Mouse (Mus musculus): ENCODE data around the gene Nhsl1. TPM values are rescaled to one million over a fixed set of nuclear protein-coding genes. Genes with fewer than 3 reads are reported as not detected.
A peak's percentile ranks its signal among the peaks of the same experiment; 100 is the strongest.
"Not testable (repeated sequence)": the region's sequence is repeated elsewhere in the genome, so short reads cannot be mapped to it uniquely, and the experiment has no call there.

The Nhsl1 gene
- total and polyA plus RNA-seq, 3 experiments: 0.22 TPM; not detected in 2

- H3K9me3 ChIP-seq (replicated peaks): no peaks in the 10 kb centered on the region
- H3K36me3 ChIP-seq (replicated peaks): no peaks in the 10 kb centered on the region
- H3K4me1 ChIP-seq (ENCODE audit: insufficient read depth, low read depth, low read length): no peaks in the 10 kb centered on the region
- H3K27me3 ChIP-seq (ENCODE audit: insufficient read depth, low read length): no peaks in the 10 kb centered on the region; the same call in 1 of the 2 replicates
- ATAC-seq (ENCODE audit: extremely low read depth, insufficient number of reproducible peaks, low FRiP score, poor library complexity, severe bottlenecking): no peak
- no peak overlapping the region for H3K4me3 ChIP-seq (ENCODE audit: low read depth, low read length)
- no peak for TF ChIP-seq TAL1 (conservative IDR thresholded peaks at IDR 0.05; ENCODE audit: low read depth, low read length)
- TF ChIP-seq GATA2 (IDR thresholded peaks at IDR 0.05; ENCODE audit: borderline replicate concordance, low read depth, low read length): no peak
- no peak for TF ChIP-seq POLR2AphosphoS5 (IDR thresholded peaks at IDR 0.05; ENCODE audit: insufficient replicate concordance, low read depth, low read length)
- TF ChIP-seq GATA1 (IDR thresholded peaks at IDR 0.05; ENCODE audit: borderline replicate concordance, low read length): no peak
- no peak for TF ChIP-seq CTCF (IDR thresholded peaks at IDR 0.05; ENCODE audit: low read depth, low read length)
- DNase-seq (ENCODE audit: low spot score): no peak
These were observed 127.6 kb downstream of the Nhsl1 start for GRCm38 (mm10) chr10:18446359-18446820.

GRCm38 (mm10) chr10:18447299-18447698 lies 128.5 kb downstream of the Nhsl1 start:
- H3K4me3 ChIP-seq (ENCODE audit: low read depth, low read length): no peak overlapping the region
- no peaks in the 10 kb centered on the region; the same call in 1 of the 2 replicates for H3K27me3 ChIP-seq (ENCODE audit: insufficient read depth, low read length)
- H3K9me3 ChIP-seq (replicated peaks): no peaks in the 10 kb centered on the region
- TF ChIP-seq CTCF (IDR thresholded peaks at IDR 0.05; ENCODE audit: low read depth, low read length): no peak
- TF ChIP-seq TAL1 (conservative IDR thresholded peaks at IDR 0.05; ENCODE audit: low read depth, low read length): no peak
- TF ChIP-seq POLR2AphosphoS5 (IDR thresholded peaks at IDR 0.05; ENCODE audit: insufficient replicate concordance, low read depth, low read length): no peak
- no peak for TF ChIP-seq GATA2 (IDR thresholded peaks at IDR 0.05; ENCODE audit: borderline replicate concordance, low read depth, low read length)
- TF ChIP-seq GATA1 (IDR thresholded peaks at IDR 0.05; ENCODE audit: borderline replicate concordance, low read length): no peak
- DNase-seq (ENCODE audit: low spot score): no peak
- H3K36me3 ChIP-seq (replicated peaks): no peaks in the 10 kb centered on the region
- H3K4me1 ChIP-seq (ENCODE audit: insufficient read depth, low read depth, low read length): no peaks in the 10 kb centered on the region
- ATAC-seq (ENCODE audit: extremely low read depth, insufficient number of reproducible peaks, low FRiP score, poor library complexity, severe bottlenecking): no peak

- ATAC-seq (ENCODE audit: extremely low read depth, insufficient number of reproducible peaks, low FRiP score, poor library complexity, severe bottlenecking); H3K27me3 ChIP-seq (ENCODE audit: insufficient read depth, low read length); H3K36me3 ChIP-seq (replicated peaks); DNase-seq (ENCODE audit: low spot score); H3K9me3 ChIP-seq (replicated peaks); H3K4me3 ChIP-seq (ENCODE audit: low read depth, low read length); H3K4me1 ChIP-seq (ENCODE audit: insufficient read depth, low read depth, low read length): not testable (repeated sequence)
These were observed 130.1 kb downstream of the Nhsl1 start for GRCm38 (mm10) chr10:18448896-18449295.

- H3K4me3 ChIP-seq (ENCODE audit: low read depth, low read length): no peak overlapping the region
- H3K9me3 ChIP-seq (replicated peaks): no peaks in the 10 kb centered on the region
- TF ChIP-seq CTCF (IDR thresholded peaks at IDR 0.05; ENCODE audit: low read depth, low read length): peak; percentile 63
- no peak for TF ChIP-seq GATA1 (IDR thresholded peaks at IDR 0.05; ENCODE audit: borderline replicate concordance, low read length)
- no peaks in the 10 kb centered on the region for H3K4me1 ChIP-seq (ENCODE audit: insufficient read depth, low read depth, low read length)
- no peaks in the 10 kb centered on the region for H3K36me3 ChIP-seq (replicated peaks)
- ATAC-seq (ENCODE audit: extremely low read depth, insufficient number of reproducible peaks, low FRiP score, poor library complexity, severe bottlenecking): no peak
- DNase-seq (ENCODE audit: low spot score): no peak
- no peaks in the 10 kb centered on the region for H3K27me3 ChIP-seq (ENCODE audit: insufficient read depth, low read length)
These were observed 134.6 kb downstream of the Nhsl1 start for GRCm38 (mm10) chr10:18453380-18453779.

GRCm38 (mm10) chr10:18454161-18454560 lies 135.4 kb downstream of the Nhsl1 start:
- no peaks in the 10 kb centered on the region for H3K36me3 ChIP-seq (replicated peaks)
- H3K4me3 ChIP-seq (ENCODE audit: low read depth, low read length): no peak overlapping the region
- no peaks in the 10 kb centered on the region for H3K27me3 ChIP-seq (ENCODE audit: insufficient read depth, low read length)
- DNase-seq (ENCODE audit: low spot score) (no peak), ATAC-seq (ENCODE audit: extremely low read depth, insufficient number of reproducible peaks, low FRiP score, poor library complexity, severe bottlenecking) (no peak)
- TF ChIP-seq POLR2AphosphoS5 (IDR thresholded peaks at IDR 0.05; ENCODE audit: insufficient replicate concordance, low read depth, low read length) (no peak), TAL1 (conservative IDR thresholded peaks at IDR 0.05; ENCODE audit: low read depth, low read length) (no peak), CTCF (IDR thresholded peaks at IDR 0.05; ENCODE audit: low read depth, low read length) (no peak), GATA1 (IDR thresholded peaks at IDR 0.05; ENCODE audit: borderline replicate concordance, low read length) (no peak), GATA2 (IDR thresholded peaks at IDR 0.05; ENCODE audit: borderline replicate concordance, low read depth, low read length) (no peak)
- no peaks in the 10 kb centered on the region for H3K9me3 ChIP-seq (replicated peaks)
- H3K4me1 ChIP-seq (ENCODE audit: insufficient read depth, low read depth, low read length): no peaks in the 10 kb centered on the region

- Histone ChIP-seq H3K36me3 (replicated peaks) (no peaks in the 10 kb centered on the region), H3K4me3 (ENCODE audit: low read depth, low read length) (no peak overlapping the region), H3K4me1 (ENCODE audit: insufficient read depth, low read depth, low read length) (no peaks in the 10 kb centered on the region), H3K9me3 (replicated peaks) (no peaks in the 10 kb centered on the region), H3K27me3 (ENCODE audit: insufficient read depth, low read length) (no peaks in the 10 kb centered on the region)
- TF ChIP-seq TAL1 (conservative IDR thresholded peaks at IDR 0.05; ENCODE audit: low read depth, low read length) (no peak), GATA2 (IDR thresholded peaks at IDR 0.05; ENCODE audit: borderline replicate concordance, low read depth, low read length) (no peak), GATA1 (IDR thresholded peaks at IDR 0.05; ENCODE audit: borderline replicate concordance, low read length) (no peak), POLR2AphosphoS5 (IDR thresholded peaks at IDR 0.05; ENCODE audit: insufficient replicate concordance, low read depth, low read length) (no peak), CTCF (IDR thresholded peaks at IDR 0.05; ENCODE audit: low read depth, low read length) (no peak)
- DNase-seq (ENCODE audit: low spot score): no peak
- no peak for ATAC-seq (ENCODE audit: extremely low read depth, insufficient number of reproducible peaks, low FRiP score, poor library complexity, severe bottlenecking)
These were observed 136.6 kb downstream of the Nhsl1 start for GRCm38 (mm10) chr10:18455301-18455920.
